Mouse (Mus musculus) hindbrain, embryonic 16.5 days (tissue): ENCODE data around the gene Ppm1e. TPM values are rescaled to one million over a fixed set of nuclear protein-coding genes. Genes with fewer than 3 reads are reported as not detected.

Source experiments
- ATAC-seq: fragments of 200-750 bp; cut with Nextera tagmentation; 2 replicates; pipeline ENCODE4 v1.8.0; 2017; ENCODE audit warnings: moderate TSS enrichment, moderate library complexity
- H3K27ac ChIP-seq: fragments of 300-500 bp; sonication (generic); 2 replicates; pipeline ENCODE4 v1.5.1; 2014; ENCODE audit warnings: low read depth, mild to moderate bottlenecking, control low read depth, low read length, moderate library complexity
- H3K27me3 ChIP-seq: fragments of 300-500 bp; sonication (generic); replicated peaks from 2 replicates; pipeline ENCODE4 v1.6.1; 2014; ENCODE audit warnings: low read length; ENCODE audit not compliant: control insufficient read depth, insufficient read depth
- H3K36me3 ChIP-seq: fragments of 300-500 bp; sonication (generic); 2 replicates; pipeline ENCODE4 v1.6.1; 2014; ENCODE audit warnings: mild to moderate bottlenecking, low read length, moderate library complexity, mixed read lengths; ENCODE audit not compliant: control insufficient read depth, insufficient read depth
- H3K4me1 ChIP-seq: fragments of 300-500 bp; sonication (generic); 2 replicates; pipeline ENCODE4 v1.6.1; 2014; ENCODE audit warnings: low read depth, low read length; ENCODE audit not compliant: control insufficient read depth, insufficient read depth
- H3K4me2 ChIP-seq: fragments of 300-500 bp; sonication (generic); 2 replicates; pipeline ENCODE4 v1.6.1; 2014; ENCODE audit warnings: mild to moderate bottlenecking, low read length, control low read depth, moderate library complexity
- H3K4me3 ChIP-seq: fragments of 300-500 bp; sonication (generic); 2 replicates; pipeline ENCODE4 v1.5.1; 2014; ENCODE audit warnings: mild to moderate bottlenecking, low read length, control low read depth, moderate library complexity
- H3K9ac ChIP-seq: fragments of 300-500 bp; sonication (generic); 2 replicates; pipeline ENCODE4 v1.6.1; 2014; ENCODE audit warnings: low read depth, mild to moderate bottlenecking, control low read depth, low read length, moderate library complexity
- H3K9me3 ChIP-seq: fragments of 300-500 bp; sonication (generic); 2 replicates; pipeline ENCODE4 v1.6.1; 2014; ENCODE audit warnings: mild to moderate bottlenecking, low read length, moderate library complexity; ENCODE audit not compliant: control insufficient read depth
- WGBS: fragments of 180-500 bp; shearing (Covaris S2); extraction: QIAGEN DNeasy Blood & Tissue Kit; methylation state at CpG from one replicate; pipeline ENCODE4 v1.1.7; 2014; 5-methylcytosine and 5-hydroxymethylcytosine counted together
- polyA plus RNA-seq: library from polyadenylated mRNA; unstranded; fragments of >200 nt; fragmentation: Nextera tagmentation; extraction: Ambion mirVana; gene quantifications from 2 replicates; pipeline ENCODE4 v1.2.1, GENCODE M21; 2015

Gene Ppm1e
- polyA plus RNA-seq, 1 experiment from 2014 or later, result 21.9 TPM

GRCm38 (mm10) chr11:87318956-87319708, 39.7 kb downstream of the Ppm1e start:
- Histone ChIP-seq H3K4me2 (no peak overlapping the region), H3K9me3 (no peaks in the 10 kb centered on the region), H3K27ac (0 out of 2 replicates have a peak overlapping the region, but pooled peaks have one; percentile 37), H3K9ac (no peak overlapping the region), H3K4me3 (no peak overlapping the region), H3K27me3 (no peaks in the 10 kb centered on the region), H3K36me3 (0 out of 2 replicates have a peak, but pooled peaks cover 2% of the 10 kb centered on the region), H3K4me1 (no peaks in the 10 kb centered on the region)
- 67% methylated on average over 9 of the region's 9 CpGs for WGBS
- no peak for ATAC-seq

- WGBS, result 68% methylated on average over 3 of the region's 3 CpGs
- ATAC-seq, result no peak
- no peak overlapping the region for H3K27ac ChIP-seq
- no peaks in the 10 kb centered on the region for H3K9me3 ChIP-seq
- no peak overlapping the region for H3K9ac ChIP-seq
- no peak overlapping the region for H3K4me2 ChIP-seq
- H3K4me3 ChIP-seq, result no peak overlapping the region
- 0 out of 2 replicates have a peak, but pooled peaks cover 2% of the 10 kb centered on the region for H3K36me3 ChIP-seq
- no peaks in the 10 kb centered on the region for H3K27me3 ChIP-seq
- H3K4me1 ChIP-seq, result no peaks in the 10 kb centered on the region; the same call in 1 of the 2 replicates
Measured at GRCm38 (mm10) chr11:87313533-87313932, 45.3 kb downstream of the Ppm1e start.

- Histone ChIP-seq H3K27ac (no peak overlapping the region), H3K36me3 (no peaks in the 10 kb centered on the region), H3K4me1 (no peaks in the 10 kb centered on the region; the same call in 1 of the 2 replicates), H3K9ac (no peak overlapping the region), H3K4me3 (no peak overlapping the region), H3K9me3 (no peaks in the 10 kb centered on the region), H3K27me3 (no peaks in the 10 kb centered on the region), H3K4me2 (no peak overlapping the region)
- ATAC-seq, result no peak
- WGBS, result 84% methylated on average over 2 of the region's 2 CpGs
Measured at GRCm38 (mm10) chr11:87310309-87310708, 48.5 kb downstream of the Ppm1e start.

- 87% methylated on average over 8 of the region's 8 CpGs for WGBS
Measured at GRCm38 (mm10) chr11:87309329-87310074, 49.3 kb downstream of the Ppm1e start.

GRCm38 (mm10) chr11:87299066-87299465, 59.8 kb downstream of the Ppm1e start:
- no peak for ATAC-seq
- H3K4me2 ChIP-seq, result no peak overlapping the region
- H3K27ac ChIP-seq, result no peak overlapping the region
- H3K4me3 ChIP-seq, result no peak overlapping the region
- WGBS, result 79% methylated on average over 5 of the region's 5 CpGs
- no peaks in the 10 kb centered on the region for H3K9me3 ChIP-seq
- H3K4me1 ChIP-seq, result no peaks in the 10 kb centered on the region
- H3K27me3 ChIP-seq, result no peaks in the 10 kb centered on the region
- no peak overlapping the region for H3K9ac ChIP-seq
- no peaks in the 10 kb centered on the region for H3K36me3 ChIP-seq

More at GRCm38 (mm10) chr11:87309329-87310074, 49.3 kb downstream of the Ppm1e start:
- Histone ChIP-seq H3K4me2 (no peak overlapping the region), H3K27ac (no peak overlapping the region), H3K4me3 (no peak overlapping the region), H3K9me3 (no peaks in the 10 kb centered on the region), H3K36me3 (no peaks in the 10 kb centered on the region), H3K27me3 (no peaks in the 10 kb centered on the region), H3K4me1 (no peaks in the 10 kb centered on the region; the same call in 1 of the 2 replicates), H3K9ac (no peak overlapping the region)
- no peak for ATAC-seq

DNA sequence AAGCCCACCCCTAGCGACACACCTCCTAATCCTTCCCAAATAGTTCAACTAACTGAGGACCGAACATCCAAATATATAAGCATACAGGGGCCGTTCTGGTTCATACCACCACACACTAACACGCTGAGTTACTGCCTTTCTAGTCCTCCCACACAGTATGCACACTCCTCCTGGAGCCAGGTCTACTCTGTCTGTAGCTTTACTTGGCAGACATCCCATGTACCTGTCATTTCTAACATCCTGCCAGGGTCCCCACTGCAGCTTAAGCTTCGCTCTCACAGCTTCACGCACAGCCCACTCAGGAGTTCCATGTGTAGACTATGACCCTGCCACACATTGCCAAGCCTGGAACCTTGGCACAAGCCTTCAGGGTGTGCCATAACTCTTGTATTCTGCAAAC, 62.4 kb downstream of the Ppm1e start:
- no peak overlapping the region for H3K4me2 ChIP-seq
- H3K36me3 ChIP-seq, result no peaks in the 10 kb centered on the region
- H3K9ac ChIP-seq, result no peak overlapping the region
- H3K9me3 ChIP-seq, result no peaks in the 10 kb centered on the region
- no peaks in the 10 kb centered on the region for H3K27me3 ChIP-seq
- no peak overlapping the region for H3K27ac ChIP-seq
- no peaks in the 10 kb centered on the region for H3K4me1 ChIP-seq
- no peak overlapping the region for H3K4me3 ChIP-seq
- no peak for ATAC-seq
- 91% methylated on average over 6 of the region's 6 CpGs for WGBS

GRCm38 (mm10) chr11:87295636-87296035, 63.2 kb downstream of the Ppm1e start:
- WGBS, result 92% methylated on average over 2 of the region's 2 CpGs
- no peaks in the 10 kb centered on the region for H3K4me1 ChIP-seq
- ATAC-seq, result no peak

GRCm38 (mm10) chr11:87289313-87289712, 69.5 kb downstream of the Ppm1e start:
- Histone ChIP-seq H3K9ac (no peak overlapping the region), H3K4me2 (no peak overlapping the region), H3K27me3 (no peaks in the 10 kb centered on the region), H3K4me3 (no peak overlapping the region), H3K9me3 (no peaks in the 10 kb centered on the region), H3K36me3 (no peaks in the 10 kb centered on the region), H3K27ac (no peak overlapping the region), H3K4me1 (no peaks in the 10 kb centered on the region)
- ATAC-seq, result no peak
- WGBS, result 91% methylated on average over 8 of the region's 8 CpGs

More at GRCm38 (mm10) chr11:87295636-87296035, 63.2 kb downstream of the Ppm1e start:
- H3K27ac ChIP-seq, result no peak overlapping the region
- no peak overlapping the region for H3K9ac ChIP-seq
- no peak overlapping the region for H3K4me2 ChIP-seq
- no peak overlapping the region for H3K4me3 ChIP-seq
- H3K36me3 ChIP-seq, result no peaks in the 10 kb centered on the region
- H3K9me3 ChIP-seq, result no peaks in the 10 kb centered on the region
- H3K27me3 ChIP-seq, result no peaks in the 10 kb centered on the region

DNA sequence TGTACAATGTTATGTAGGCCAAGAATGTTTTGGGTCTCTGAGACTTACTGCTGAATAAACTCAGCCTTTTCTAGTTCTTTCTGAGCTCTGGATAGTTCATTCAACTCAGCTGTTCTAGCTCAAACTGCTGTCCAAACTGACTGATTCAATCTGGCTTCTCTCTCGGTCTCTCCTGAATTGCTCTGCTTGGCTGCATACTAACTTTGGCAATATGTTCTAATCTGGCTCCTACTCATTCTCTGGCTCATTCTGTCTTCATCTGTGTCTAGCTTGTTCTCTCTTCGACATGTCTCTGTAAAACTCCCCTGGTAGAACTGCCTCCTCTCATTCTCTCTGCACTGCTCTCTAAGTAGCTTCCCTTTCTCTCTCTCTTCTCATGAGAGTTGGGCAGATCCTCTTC, 72.6 kb downstream of the Ppm1e start:
- Histone ChIP-seq H3K9ac (no peak overlapping the region), H3K4me1 (no peaks in the 10 kb centered on the region; the same call in 1 of the 2 replicates), H3K9me3 (no peaks in the 10 kb centered on the region), H3K36me3 (no peaks in the 10 kb centered on the region), H3K4me3 (no peak overlapping the region), H3K4me2 (no peak overlapping the region), H3K27ac (no peak overlapping the region), H3K27me3 (no peaks in the 10 kb centered on the region)
- WGBS, result 91% methylated on average over 2 of the region's 2 CpGs
- ATAC-seq, result no peak
